Mouse (Mus musculus): ENCODE results near the gene Dapk2. TPM values are rescaled to one million over a fixed set of nuclear protein-coding genes. Genes with fewer than 3 reads are reported as not detected.
A peak's percentile ranks its signal among the peaks of the same experiment; 100 is the strongest.

Dapk2 gene
- polyA plus RNA-seq, 1 experiment from 2014 or later, result 22.8 TPM

DNA sequence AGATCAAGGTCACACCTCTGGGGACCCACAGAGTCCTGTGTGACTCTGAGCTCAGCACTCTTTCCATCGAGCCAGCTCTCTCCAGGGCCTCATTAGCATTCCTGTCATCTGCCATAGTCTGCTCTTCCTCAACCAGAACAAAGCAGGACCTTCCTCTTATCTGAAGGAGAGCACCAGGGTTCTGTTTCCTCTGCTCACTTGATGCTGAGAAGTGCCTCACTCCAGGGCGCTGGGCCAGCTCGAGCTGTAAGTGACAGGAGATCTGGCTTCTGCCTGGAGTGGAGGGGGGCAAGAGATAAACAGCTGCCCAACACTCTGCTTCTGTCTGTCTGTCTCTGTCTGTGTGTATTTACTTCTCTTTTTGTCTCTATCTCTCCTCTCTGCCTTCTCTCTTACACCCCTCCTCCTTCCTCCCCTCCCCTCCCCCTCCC lies 137.0 kb downstream of the Dapk2 start:
- peak; percentile 20; the same call in 1 of the 2 replicates for ATAC-seq (ENCODE audit: low read depth)
- Histone ChIP-seq H3K9ac (ENCODE audit: low read length) (no peak overlapping the region), H3K4me2 (ENCODE audit: low read depth, low read length) (no peak overlapping the region), H3K27me3 (ENCODE audit: control insufficient read depth, insufficient read depth, low read depth, low read length) (no peaks in the 10 kb centered on the region), H3K4me1 (replicated peaks; ENCODE audit: control insufficient read depth, insufficient read depth, low read length) (no peaks in the 10 kb centered on the region), H3K36me3 (ENCODE audit: control insufficient read depth, insufficient read depth, low read length) (no peaks in the 10 kb centered on the region), H3K4me3 (ENCODE audit: low read length) (no peak overlapping the region), H3K27ac (ENCODE audit: low read length) (no peak overlapping the region), H3K9me3 (ENCODE audit: control insufficient read depth, low read length) (no peaks in the 10 kb centered on the region)
- 2% methylated on average over 3 of the region's 3 CpGs for whole genome bisulfite sequencing

- no peak overlapping the region for H3K27ac ChIP-seq (ENCODE audit: low read length)
- WGBS, result 64% methylated on average over 6 of the region's 6 CpGs
- no peak overlapping the region for H3K9ac ChIP-seq (ENCODE audit: low read length)
- H3K36me3 ChIP-seq (ENCODE audit: control insufficient read depth, insufficient read depth, low read length), result no peaks in the 10 kb centered on the region
- no peaks in the 10 kb centered on the region for H3K9me3 ChIP-seq (ENCODE audit: control insufficient read depth, low read length)
- ATAC-seq (ENCODE audit: low read depth), result no peak
- no peak overlapping the region for H3K4me3 ChIP-seq (ENCODE audit: low read length)
- H3K27me3 ChIP-seq (ENCODE audit: control insufficient read depth, insufficient read depth, low read depth, low read length), result no peaks in the 10 kb centered on the region
- no peaks in the 10 kb centered on the region for H3K4me1 ChIP-seq (replicated peaks; ENCODE audit: control insufficient read depth, insufficient read depth, low read length)
- no peak overlapping the region for H3K4me2 ChIP-seq (ENCODE audit: low read depth, low read length)
Measured at GRCm38 (mm10) chr9:66295577-66296120, 137.6 kb downstream of the Dapk2 start.

DNA sequence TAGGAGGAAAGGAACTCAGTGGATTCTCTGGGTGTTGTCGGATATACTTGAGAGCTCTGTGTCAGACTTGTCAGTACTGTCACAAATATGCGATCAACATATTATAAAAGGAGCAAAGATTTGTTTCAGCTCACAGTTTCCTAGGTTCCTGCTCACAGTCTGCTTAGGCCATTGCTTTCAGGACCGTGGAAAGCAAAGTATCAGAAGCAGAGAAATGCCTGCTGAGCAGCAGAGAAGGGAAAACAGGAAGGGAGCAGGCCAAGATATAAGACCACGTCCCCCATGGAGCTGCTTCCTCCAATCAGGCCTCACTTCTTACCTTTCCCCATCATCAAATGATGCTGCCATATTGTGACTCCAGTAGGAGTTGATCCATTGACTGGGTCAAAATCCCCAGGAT lies 140.8 kb downstream of the Dapk2 start:
- Histone ChIP-seq H3K27ac (ENCODE audit: low read length) (no peak overlapping the region), H3K4me3 (ENCODE audit: low read length) (no peak overlapping the region), H3K27me3 (ENCODE audit: control insufficient read depth, insufficient read depth, low read depth, low read length) (no peaks in the 10 kb centered on the region), H3K9me3 (ENCODE audit: control insufficient read depth, low read length) (no peaks in the 10 kb centered on the region), H3K4me1 (replicated peaks; ENCODE audit: control insufficient read depth, insufficient read depth, low read length) (no peaks in the 10 kb centered on the region), H3K9ac (ENCODE audit: low read length) (no peak overlapping the region), H3K36me3 (ENCODE audit: control insufficient read depth, insufficient read depth, low read length) (no peaks in the 10 kb centered on the region), H3K4me2 (ENCODE audit: low read depth, low read length) (no peak overlapping the region)
- 82% methylated on average over 4 of the region's 4 CpGs for WGBS
- ATAC-seq (ENCODE audit: low read depth), result no peak

- H3K4me2 ChIP-seq (ENCODE audit: low read depth, low read length), result no peak overlapping the region
- H3K4me3 ChIP-seq (ENCODE audit: low read length), result no peak overlapping the region
- 76% methylated on average over 2 of the region's 2 CpGs for WGBS
- no peak overlapping the region for H3K27ac ChIP-seq (ENCODE audit: low read length)
- no peaks in the 10 kb centered on the region for H3K27me3 ChIP-seq (ENCODE audit: control insufficient read depth, insufficient read depth, low read depth, low read length)
- H3K4me1 ChIP-seq (replicated peaks; ENCODE audit: control insufficient read depth, insufficient read depth, low read length), result 0 out of 2 replicates have a peak, but pooled peaks cover 2% of the 10 kb centered on the region
- no peak overlapping the region for H3K9ac ChIP-seq (ENCODE audit: low read length)
- no peak for ATAC-seq (ENCODE audit: low read depth)
- H3K36me3 ChIP-seq (ENCODE audit: control insufficient read depth, insufficient read depth, low read length), result no peaks in the 10 kb centered on the region
- H3K9me3 ChIP-seq (ENCODE audit: control insufficient read depth, low read length), result no peaks in the 10 kb centered on the region
Measured at GRCm38 (mm10) chr9:66300448-66301027, 142.5 kb downstream of the Dapk2 start.

DNA sequence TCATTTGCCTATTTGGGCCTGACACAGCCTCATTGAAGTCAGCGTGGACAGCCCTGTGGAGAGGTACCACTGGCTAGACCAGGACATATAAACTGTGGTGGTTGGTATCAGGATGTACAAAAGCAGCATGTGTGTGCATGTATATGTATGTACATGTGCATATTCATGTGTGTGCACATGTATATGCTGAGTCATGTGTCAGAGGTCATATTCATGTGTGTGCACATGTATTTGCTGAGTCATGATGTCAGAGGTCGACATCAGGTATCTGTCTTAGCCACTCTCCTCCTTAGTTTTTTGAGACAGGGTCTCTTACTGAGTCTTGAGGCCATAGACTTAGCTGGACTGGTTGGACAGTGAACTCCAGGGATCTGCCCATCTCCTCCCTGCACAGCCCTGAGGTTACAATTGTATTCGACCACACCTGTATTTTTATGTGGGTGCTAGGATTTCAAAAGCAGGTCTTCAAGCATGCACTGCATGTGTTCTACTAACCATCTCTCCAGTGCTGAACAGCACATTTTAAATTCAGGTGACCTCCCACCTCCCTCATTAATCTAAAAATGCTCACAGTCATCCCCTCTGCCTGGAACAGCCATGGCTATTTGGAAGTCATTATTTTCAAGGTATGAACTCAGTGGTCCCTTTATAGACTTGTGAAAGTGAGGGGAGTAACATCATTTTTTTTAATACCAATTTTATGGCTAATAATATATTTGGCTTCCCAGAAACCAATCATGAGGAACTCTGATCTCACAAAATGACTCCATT lies 146.5 kb downstream of the Dapk2 start:
- no peak for ATAC-seq (ENCODE audit: low read depth)
- Histone ChIP-seq H3K36me3 (ENCODE audit: control insufficient read depth, insufficient read depth, low read length) (no peaks in the 10 kb centered on the region), H3K4me1 (replicated peaks; ENCODE audit: control insufficient read depth, insufficient read depth, low read length) (0 out of 2 replicates have a peak, but pooled peaks cover 2% of the 10 kb centered on the region), H3K27me3 (ENCODE audit: control insufficient read depth, insufficient read depth, low read depth, low read length) (no peaks in the 10 kb centered on the region), H3K4me3 (ENCODE audit: low read length) (no peak overlapping the region), H3K4me2 (ENCODE audit: low read depth, low read length) (no peak overlapping the region; the same call in 1 of the 2 replicates), H3K9me3 (ENCODE audit: control insufficient read depth, low read length) (no peaks in the 10 kb centered on the region), H3K9ac (ENCODE audit: low read length) (no peak overlapping the region), H3K27ac (ENCODE audit: low read length) (no peak overlapping the region)
- WGBS, result 84% methylated on average over 3 of the region's 3 CpGs

DNA sequence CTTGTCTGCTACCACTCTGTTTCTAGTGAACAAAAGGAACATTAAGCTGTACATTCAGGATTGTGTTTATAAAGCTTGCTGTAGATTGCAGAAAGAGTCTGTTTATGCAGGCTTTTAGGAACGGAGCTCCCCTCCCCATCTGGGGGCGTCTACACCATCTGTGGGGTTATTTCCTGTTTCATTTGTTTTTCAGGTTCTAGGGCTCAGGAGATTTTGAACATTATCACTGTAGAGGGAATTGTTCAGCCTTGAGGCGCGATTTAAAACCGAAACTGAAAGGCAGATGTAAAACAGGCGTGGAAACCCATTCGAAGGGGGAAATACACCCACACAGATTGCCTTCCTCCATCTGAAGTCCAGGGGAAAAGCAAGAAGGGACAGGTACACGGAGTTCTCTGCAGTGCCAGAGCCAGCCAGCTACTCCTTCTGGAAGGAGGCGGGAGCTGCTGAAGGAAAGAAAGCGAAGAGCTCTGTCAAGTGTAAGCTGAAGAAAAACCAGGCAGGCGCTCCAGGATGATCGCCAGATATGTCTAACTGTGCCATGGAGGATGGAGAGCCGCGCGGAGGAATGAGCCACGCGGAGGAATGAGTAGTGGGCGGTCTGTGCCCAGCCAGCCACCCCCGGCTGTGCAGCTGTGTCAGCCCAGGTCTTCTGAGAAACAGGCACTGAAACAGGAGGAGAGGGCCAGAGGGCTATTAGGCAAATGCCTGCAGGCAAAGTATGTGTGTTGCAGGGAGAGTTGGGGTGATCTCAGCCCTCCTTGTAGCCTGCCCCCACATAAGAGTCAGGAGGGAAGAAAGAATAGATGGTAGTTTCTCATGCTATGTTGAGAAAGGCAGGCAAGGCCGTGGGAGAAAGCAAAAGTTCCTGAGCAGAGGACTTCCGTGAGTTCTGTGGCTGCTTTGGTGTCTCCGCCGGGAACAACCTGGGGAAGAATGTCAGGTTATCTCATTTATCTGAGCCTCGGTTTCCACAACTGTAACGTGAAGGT lies 147.4 kb downstream of the Dapk2 start:
- no peaks in the 10 kb centered on the region for H3K36me3 ChIP-seq (ENCODE audit: control insufficient read depth, insufficient read depth, low read length)
- peak overlapping the region; percentile 42 for H3K4me2 ChIP-seq (ENCODE audit: low read depth, low read length)
- no peak for ATAC-seq (ENCODE audit: low read depth)
- 0 out of 2 replicates have a peak, but pooled peaks cover 2% of the 10 kb centered on the region for H3K4me1 ChIP-seq (replicated peaks; ENCODE audit: control insufficient read depth, insufficient read depth, low read length)
- H3K27ac ChIP-seq (ENCODE audit: low read length), result no peak overlapping the region
- H3K4me3 ChIP-seq (ENCODE audit: low read length), result peak overlapping the region; percentile 41
- no peaks in the 10 kb centered on the region for H3K27me3 ChIP-seq (ENCODE audit: control insufficient read depth, insufficient read depth, low read depth, low read length)
- no peaks in the 10 kb centered on the region for H3K9me3 ChIP-seq (ENCODE audit: control insufficient read depth, low read length)
- 44% methylated on average over 25 of the region's 25 CpGs for WGBS
- H3K9ac ChIP-seq (ENCODE audit: low read length), result 0 out of 2 replicates have a peak overlapping the region, but pooled peaks have one; percentile 13

DNA sequence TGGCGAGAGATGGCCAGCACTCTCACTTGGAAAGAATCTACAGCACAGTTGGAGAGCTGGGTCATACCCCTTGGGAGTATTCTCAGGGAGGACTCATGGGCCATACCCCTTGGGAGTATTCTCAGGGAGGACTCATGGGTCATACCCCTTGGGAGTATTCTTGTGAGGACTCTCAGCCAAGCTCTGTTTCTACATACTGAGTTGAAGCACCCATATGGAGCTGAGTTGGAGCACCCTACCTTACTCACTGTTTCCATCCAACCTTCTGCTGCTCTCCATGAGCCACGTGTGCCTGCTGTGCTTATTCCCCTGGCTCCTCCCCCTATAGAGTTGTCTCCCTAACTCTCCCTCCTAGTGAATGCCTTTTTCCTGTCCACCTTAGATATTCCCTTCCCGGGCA lies 148.4 kb downstream of the Dapk2 start:
- Histone ChIP-seq H3K36me3 (ENCODE audit: control insufficient read depth, insufficient read depth, low read length) (no peaks in the 10 kb centered on the region), H3K27me3 (ENCODE audit: control insufficient read depth, insufficient read depth, low read depth, low read length) (no peaks in the 10 kb centered on the region), H3K4me3 (ENCODE audit: low read length) (no peak overlapping the region), H3K4me2 (ENCODE audit: low read depth, low read length) (no peak overlapping the region), H3K9ac (ENCODE audit: low read length) (no peak overlapping the region), H3K4me1 (replicated peaks; ENCODE audit: control insufficient read depth, insufficient read depth, low read length) (0 out of 2 replicates have a peak, but pooled peaks cover 2% of the 10 kb centered on the region), H3K9me3 (ENCODE audit: control insufficient read depth, low read length) (no peaks in the 10 kb centered on the region), H3K27ac (ENCODE audit: low read length) (no peak overlapping the region)
- ATAC-seq (ENCODE audit: low read depth), result no peak
- WGBS, result 68% methylated on average over 3 of the region's 3 CpGs

DNA sequence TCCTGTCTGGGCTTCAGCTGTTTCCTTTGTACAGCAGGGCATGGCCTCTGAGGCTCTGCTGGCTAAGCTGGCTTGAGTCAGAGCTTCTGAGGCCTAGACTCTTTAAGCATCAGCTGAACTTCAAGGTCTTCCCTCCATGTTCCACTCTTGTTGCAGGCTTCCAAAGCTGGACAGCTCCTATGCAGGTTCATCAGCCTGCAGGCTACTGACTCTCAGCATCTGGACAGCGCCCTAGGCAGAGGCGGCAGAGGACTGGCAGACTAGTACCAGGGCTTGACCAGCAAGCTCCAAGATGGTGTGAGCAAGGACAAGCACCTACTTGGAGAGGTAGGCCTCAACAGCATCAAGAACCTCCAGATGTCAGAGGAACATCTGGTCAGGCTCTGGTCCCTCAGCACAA lies 149.3 kb downstream of the Dapk2 start:
- H3K9ac ChIP-seq (ENCODE audit: low read length), result no peak overlapping the region
- H3K4me2 ChIP-seq (ENCODE audit: low read depth, low read length), result no peak overlapping the region
- no peaks in the 10 kb centered on the region for H3K27me3 ChIP-seq (ENCODE audit: control insufficient read depth, insufficient read depth, low read depth, low read length)
- peak; percentile 64; the same call in 1 of the 2 replicates for ATAC-seq (ENCODE audit: low read depth)
- H3K4me3 ChIP-seq (ENCODE audit: low read length), result no peak overlapping the region
- H3K4me1 ChIP-seq (replicated peaks; ENCODE audit: control insufficient read depth, insufficient read depth, low read length), result 0 out of 2 replicates have a peak, but pooled peaks cover 2% of the 10 kb centered on the region
- H3K27ac ChIP-seq (ENCODE audit: low read length), result no peak overlapping the region
- H3K36me3 ChIP-seq (ENCODE audit: control insufficient read depth, insufficient read depth, low read length), result no peaks in the 10 kb centered on the region
- H3K9me3 ChIP-seq (ENCODE audit: control insufficient read depth, low read length), result no peaks in the 10 kb centered on the region
- 16% methylated on average over 2 of the region's 2 CpGs for WGBS

All from lung, embryonic 16.5 days (tissue).